Mouse (Mus musculus): Measurements from ENCODE around the gene Arg1.

GRCm38 (mm10) chr10:24924296-24924695, 3.0 kb downstream of the Arg1 start:
- TF ChIP-seq CTCF (IDR thresholded peaks at IDR 0.05; ENCODE audit: extremely low read depth, insufficient read depth, low read length) (no peak), POLR2A (IDR thresholded peaks at IDR 0.05; ENCODE audit: extremely low read depth, insufficient read depth, low read length) (no peak)
